In the genomic region with DNA sequence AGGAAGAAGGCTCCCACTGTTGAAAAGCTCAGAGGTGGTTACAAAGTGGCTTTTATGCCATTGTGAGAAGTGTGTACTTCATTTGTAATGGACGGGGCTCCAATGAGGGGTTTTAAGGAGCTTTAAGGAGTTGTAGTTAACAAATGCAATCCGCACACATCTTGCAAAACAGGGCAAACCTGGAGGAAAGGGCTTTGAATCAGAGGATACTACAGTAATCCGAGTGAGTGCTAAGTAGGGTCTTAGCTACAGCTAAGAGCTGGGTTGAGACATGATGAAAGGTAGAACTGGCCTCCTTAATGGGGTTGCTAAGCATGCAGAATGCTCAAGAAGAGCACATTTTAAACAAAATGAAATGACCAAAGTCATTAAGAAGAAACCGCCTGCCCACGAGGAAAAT, we compare ENCODE assay signal across 20 mouse cellular contexts. TPM values are rescaled to one million over a fixed set of nuclear protein-coding genes. Genes with fewer than 3 reads are reported as not detected.
DNase-seq lines count a peak whose midpoint lies in the region; ATAC-seq and TF ChIP-seq lines count a peak whose summit lies in the region.
"Had no signal": no experiment of that assay in that cellular context is flagged by ENCODE, and none has a peak within 500 bp of the region (broad histone marks: within the 10 kb centered on the region; RNA-seq: fewer than 3 reads in every experiment).

No protein-coding gene starts in this region.

- peak; percentile 71 for DNase-seq in lung, postnatal 0 days (ENCODE audit: low spot score)
- no peak for DNase-seq in lung, postnatal 10 days
- DNase-seq: adrenal gland, adult 2 months; adrenal gland, adult 8-10 months; adrenal gland, postnatal 10 days; adrenal gland, postnatal 14 days; adrenal gland, postnatal 25 days; adrenal gland, postnatal 36 days; B cell, adult 2 months; cerebellum, adult 11 months; cerebellum, adult 11-12 months; cerebellum, adult 18-20 months; cerebellum, adult 2 months had no signal

- no peak overlapping the region for H3K27ac ChIP-seq in lung, postnatal 0 days (ENCODE audit: low read length)

- no peaks in the 10 kb centered on the region for H3K36me3 ChIP-seq in lung, postnatal 0 days (ENCODE audit: insufficient read depth, low read length)
- H3K36me3 ChIP-seq: G1E had no signal

- no peak for TF ChIP-seq CTCF in lung, postnatal 0 days (IDR thresholded peaks at IDR 0.05)

- H3K9me3 ChIP-seq in lung, postnatal 0 days (ENCODE audit: low read length), result no peaks in the 10 kb centered on the region

- WGBS in lung, postnatal 0 days, result 69% methylated on average over 5 of the region's 5 CpGs

- H3K27me3 ChIP-seq in lung, postnatal 0 days (replicated peaks; ENCODE audit: insufficient read depth, low read length), result no peaks in the 10 kb centered on the region
- H3K27me3 ChIP-seq: CH12.LX, Patski had no signal

- H3K4me1 ChIP-seq in lung, postnatal 0 days (ENCODE audit: insufficient read depth, low read depth, low read length), result peaks cover 8% of the 10 kb centered on the region; the same call in 1 of the 2 replicates

- peak; percentile 78 for ATAC-seq in lung, postnatal 0 days
- ATAC-seq: activated CD4-positive, CD25-positive, alpha-beta regulatory T cell, adult 4 months; CD4-positive, CD25-positive, alpha-beta regulatory T cell, adult 4 months; Patski had no signal

- peak; percentile 47; the same call in 1 of the 2 replicates for TF ChIP-seq EP300 in lung, postnatal 0 days (IDR thresholded peaks at IDR 0.05)

- no peak overlapping the region for H3K4me2 ChIP-seq in lung, postnatal 0 days (replicated peaks; ENCODE audit: low read depth, low read length)

- no peak overlapping the region for H3K4me3 ChIP-seq in lung, postnatal 0 days (ENCODE audit: low read depth, low read length)

- no peak overlapping the region for H3K9ac ChIP-seq in lung, postnatal 0 days (replicated peaks; ENCODE audit: low read depth)

RNA-seq across cellular contexts. Expression of a gene that starts 20.9 kb away (rescaled TPM):
- polyA plus RNA-seq in lung, postnatal 0 days (2015; fragmentation: Nextera tagmentation; extraction: Ambion mirVana), result 0.33 and 0.39 TPM in 2 replicates
- polyA plus RNA-seq: adrenal gland, adult 2 months; brain, embryonic 14.5 days; C2C12; cerebellum, adult 2 months; G1E; Patski had no signal
